Mouse (Mus musculus) T-helper 17 cell (primary cell): ENCODE results near the gene Trim69.

Source experiments
- in situ Hi-C, 2 experiments: fragments of 300-600 bp; cut with MboI, MseI; formaldehyde crosslinking; loops; 1 replicate in 1 of 2; 2 replicates in 1 of 2; pipeline ENCODE4 v1.15.1; 2025; ENCODE audit warnings: high pct_unique_total_duplicates in 2 of 2

Gene Trim69

GRCm38 (mm10) chr2:122151221-122151620 is 9.3 kb upstream of the Trim69 start:
- in situ Hi-C loops: loop anchor here (5.0 to 25.0 kb wide), 3 partner anchors 84 to 1414 kb away; partner anchors contain the start of gene Bloc1s6 (in 1 of the 2)

GRCm38 (mm10) chr2:122152850-122153249 is 7.7 kb upstream of the Trim69 start:
- in situ Hi-C loops: loop anchor here (5.0 to 25.0 kb wide), 3 partner anchors 86 to 1416 kb away; partner anchors contain the start of gene Bloc1s6 (in 1 of the 2)

GRCm38 (mm10) chr2:122153681-122154365 is 6.7 kb upstream of the Trim69 start:
- in situ Hi-C loops: loop anchor here (5.0 to 25.0 kb wide), 3 partner anchors 87 to 1417 kb away; partner anchors contain the start of gene Bloc1s6 (in 1 of the 2)

- in situ Hi-C loops: loop anchor here (5.0 to 25.0 kb wide), 3 partner anchors 87 to 1417 kb away; partner anchors contain the start of gene Bloc1s6 (in 1 of the 2)
Measured at GRCm38 (mm10) chr2:122154479-122154878, 6.0 kb upstream of the Trim69 start.

GRCm38 (mm10) chr2:122155292-122155691 is 5.2 kb upstream of the Trim69 start:
- in situ Hi-C loops: loop anchor here (25.0 kb wide), 2 partner anchors 582 to 1418 kb away; partner anchors contain the start of gene Bloc1s6 (in 1 of the 2)

- in situ Hi-C loops: loop anchor here (25.0 kb wide), 2 partner anchors 581 to 1419 kb away; partner anchors contain the start of gene Bloc1s6 (in 1 of the 2)
Measured at GRCm38 (mm10) chr2:122156051-122156700, 4.3 kb upstream of the Trim69 start.

- in situ Hi-C loops: loop anchor here (25.0 kb wide), 2 partner anchors 580 to 1420 kb away; partner anchors contain the start of gene Bloc1s6 (in 1 of the 2)
Measured at GRCm38 (mm10) chr2:122157561-122157960, 2.9 kb upstream of the Trim69 start.

- in situ Hi-C loops: loop anchor here (25.0 kb wide), 2 partner anchors 579 to 1421 kb away; partner anchors contain the start of gene Bloc1s6 (in 1 of the 2)
Measured at GRCm38 (mm10) chr2:122158362-122158802, 2.1 kb upstream of the Trim69 start.

GRCm38 (mm10) chr2:122159667-122160066 is 833 bp upstream of the Trim69 start:
- in situ Hi-C loops: loop anchor here (25.0 kb wide), 2 partner anchors 578 to 1422 kb away; partner anchors contain the start of gene Bloc1s6 (in 1 of the 2)

GRCm38 (mm10) chr2:122161542-122161941 is 1.0 kb downstream of the Trim69 start:
- in situ Hi-C loops: loop anchor here (25.0 kb wide), 2 partner anchors 576 to 1424 kb away; partner anchors contain the start of gene Bloc1s6 (in 1 of the 2)

- in situ Hi-C loops: loop anchor here (25.0 kb wide), 2 partner anchors 575 to 1425 kb away; partner anchors contain the start of gene Bloc1s6 (in 1 of the 2)
Measured at GRCm38 (mm10) chr2:122162529-122162928, 2.0 kb downstream of the Trim69 start.

GRCm38 (mm10) chr2:122163430-122164195 is 3.1 kb downstream of the Trim69 start:
- in situ Hi-C loops: loop anchor here (25.0 kb wide), 2 partner anchors 574 to 1426 kb away; partner anchors contain the start of gene Bloc1s6 (in 1 of the 2)

- in situ Hi-C loops: loop anchor here (25.0 kb wide), 2 partner anchors 573 to 1427 kb away; partner anchors contain the start of gene Bloc1s6 (in 1 of the 2)
Measured at GRCm38 (mm10) chr2:122164293-122164692, 3.8 kb downstream of the Trim69 start.

- in situ Hi-C loops: loop anchor here (25.0 kb wide), 2 partner anchors 566 to 1434 kb away; partner anchors contain the start of gene Bloc1s6 (in 1 of the 2)
Measured at GRCm38 (mm10) chr2:122171292-122171691, 10.8 kb downstream of the Trim69 start.

- in situ Hi-C loops: loop anchor here (25.0 kb wide), 2 partner anchors 565 to 1435 kb away; partner anchors contain the start of gene Bloc1s6 (in 1 of the 2)
Measured at GRCm38 (mm10) chr2:122172188-122172587, 11.7 kb downstream of the Trim69 start.

GRCm38 (mm10) chr2:122180051-122180822 is 19.7 kb downstream of the Trim69 start:
- in situ Hi-C loops: no loop called here

GRCm38 (mm10) chr2:122185086-122185485 is 24.6 kb downstream of the Trim69 start:
- in situ Hi-C loops: no loop called here

GRCm38 (mm10) chr2:122186106-122186505 is 25.6 kb downstream of the Trim69 start, which contains the start of the genes Patl2 and Terb2:
Patl2 (minus strand) TSS chr2:122186189.
Terb2 (plus strand) TSS chr2:122186272.
- in situ Hi-C loops: no loop called here

GRCm38 (mm10) chr2:122186751-122187150 is 26.3 kb downstream of the Trim69 start:
- in situ Hi-C loops: no loop called here

GRCm38 (mm10) chr2:122191849-122192248 is 31.3 kb downstream of the Trim69 start:
- in situ Hi-C loops: no loop called here
